In the genomic region with DNA sequence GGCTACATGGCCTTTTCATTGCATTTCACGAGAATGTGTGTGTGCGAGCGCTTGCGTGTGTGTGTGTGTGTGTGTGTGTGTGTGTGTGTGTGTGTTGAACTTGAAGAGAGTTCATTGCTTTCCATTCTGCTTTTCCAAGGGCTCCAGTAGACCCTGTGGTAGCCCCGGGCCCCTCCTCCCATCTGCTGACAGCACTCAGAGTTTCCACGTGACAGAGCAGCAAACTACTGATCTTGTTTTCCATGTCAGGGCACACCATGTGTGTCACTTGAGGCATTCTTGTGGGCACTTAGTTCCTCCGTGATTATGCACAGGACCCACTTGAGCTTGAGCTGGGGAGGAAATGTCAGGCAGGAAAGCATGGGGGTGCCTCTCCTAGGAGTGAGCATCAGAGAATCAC, we compare ENCODE assay signal across 10 mouse cellular contexts.
A peak's percentile ranks its signal among the peaks of the same experiment; 100 is the strongest.
DNase-seq lines count a peak whose midpoint lies in the region; TF ChIP-seq lines count a peak whose summit lies in the region.
"Had no signal": no experiment of that assay in that cellular context is flagged by ENCODE, and none has a peak within 500 bp of the region (broad histone marks: within the 10 kb centered on the region; RNA-seq: fewer than 3 reads in every experiment).

No protein-coding gene starts in this region.

- no peaks in the 10 kb centered on the region for H3K27me3 ChIP-seq in thymus, adult 2 months (ENCODE audit: control insufficient read depth, insufficient read depth, low read length)

- H3K4me1 ChIP-seq in thymus, adult 2 months (replicated peaks; ENCODE audit: control insufficient read depth, insufficient read depth, low read length): peaks cover 36% of the 10 kb centered on the region
- peaks cover 17% of the 10 kb centered on the region for H3K4me1 ChIP-seq in lung, adult 2 months (ENCODE audit: control insufficient read depth, insufficient read depth, low read length)

- TF ChIP-seq POLR2A in thymus, adult 2 months (IDR thresholded peaks at IDR 0.05; ENCODE audit: control insufficient read depth, extremely low read depth, insufficient read depth, low read length, poor library complexity): no peak
- TF ChIP-seq POLR2A in lung, adult 2 months (IDR thresholded peaks at IDR 0.05; ENCODE audit: borderline replicate concordance, extremely low read depth, low read depth, low read length): no peak

- peak overlapping the region; percentile 80 for H3K27ac ChIP-seq in gastrocnemius, adult 2 months
- no peak overlapping the region for H3K27ac ChIP-seq in thymus, adult 2 months (ENCODE audit: control insufficient read depth, insufficient read depth, low read length)

- intact Hi-C loops in gastrocnemius, adult 2 months (cut with DNase I): no loop called here

- 72% methylated on average over 7 of the region's 7 CpGs for WGBS in thymus, adult 2 months
- 53% methylated on average over 7 of the region's 7 CpGs for WGBS in lung, adult 2 months

- H3K36me3 ChIP-seq in thymus, adult 2 months (ENCODE audit: control insufficient read depth, insufficient read depth, low read length): no peaks in the 10 kb centered on the region

- no peak for DNase-seq in gastrocnemius, adult 2 months
- DNase-seq in gastrocnemius, adult 18-20 months (ENCODE audit: low spot score): no peak
- peak; percentile 4 for DNase-seq in thymus, adult 2 months
- no peak for DNase-seq in thymus, postnatal 4 days
- DNase-seq in lung, adult 2 months: peak; percentile 33
- DNase-seq in frontal cortex, postnatal 10 days (ENCODE audit: low spot score in 2 of 2): no peak
- no peak for DNase-seq in c-Kit-positive CD71-positive TER-119-positive erythroid progenitor cells, embryonic 14.5 days (ENCODE audit: low spot score)
- no peak for DNase-seq in layer of hippocampus, adult 9-10 months (ENCODE audit: low spot score)
- DNase-seq: adrenal gland, postnatal 25 days had no signal

- TF ChIP-seq CTCF in gastrocnemius, adult 2 months (IDR thresholded peaks at IDR 0.05): no peak
- TF ChIP-seq CTCF in thymus, adult 2 months (IDR thresholded peaks at IDR 0.05; ENCODE audit: borderline replicate concordance, control insufficient read depth, extremely low read depth, insufficient read depth, low read length, poor library complexity): no peak
- TF ChIP-seq CTCF in lung, adult 2 months (IDR thresholded peaks at IDR 0.05; ENCODE audit: insufficient read depth, low read length): no peak

- H3K4me3 ChIP-seq in gastrocnemius, adult 2 months: no peak overlapping the region
- no peak overlapping the region for H3K4me3 ChIP-seq in thymus, adult 2 months (ENCODE audit: control insufficient read depth, insufficient read depth, low read length)
- no peak overlapping the region for H3K4me3 ChIP-seq in lung, adult 2 months (replicated peaks; ENCODE audit: extremely low read depth, low read depth, low read length)
- H3K4me3 ChIP-seq: myocyte had no signal

Comparison
In these comparisons a context has a peak if more than half of its experiments do, and no peak if none do; other contexts are left out.
1. DNase-seq: peak in thymus, adult 2 months (single experiment) and lung, adult 2 months (single experiment); none in gastrocnemius, adult 2 months (single experiment), gastrocnemius, adult 18-20 months (single experiment), thymus, postnatal 4 days (single experiment), frontal cortex, postnatal 10 days (0 of 2), c-Kit-positive CD71-positive TER-119-positive erythroid progenitor cells, embryonic 14.5 days (single experiment) and layer of hippocampus, adult 9-10 months (single experiment).